Mouse (Mus musculus) CH12.LX (cell line): ENCODE measurements around the gene Themis. TPM values are rescaled to one million over a fixed set of nuclear protein-coding genes. Genes with fewer than 3 reads are reported as not detected.

Experiments
- DNase-seq: peaks from one replicate; pipeline ENCODE4 v3.0.0-alpha.2; 2013; ENCODE audit errors: extremely low read depth
- H3K27ac ChIP-seq: 2 replicates; pipeline ENCODE4 v1.5.1; 2012; ENCODE audit warnings: low read depth, mild to moderate bottlenecking, control low read depth, moderate library complexity; ENCODE audit not compliant: insufficient read depth
- H3K27me3 ChIP-seq: replicated peaks from 2 replicates; pipeline ENCODE3; 2012; ENCODE audit warnings: inconsistent platforms
- H3K36me3 ChIP-seq, 2 experiments: replicated peaks in 1 of 2; 2 replicates each; pipeline versions ENCODE3 to v1.6.1; 2012; ENCODE audit warnings: inconsistent platforms in 1 of 2, low read length in 1 of 2, mild to moderate bottlenecking in 1 of 2, mixed read lengths in 1 of 2, moderate library complexity in 1 of 2; ENCODE audit not compliant: control insufficient read depth in 1 of 2, insufficient read depth in 1 of 2
- H3K4me1 ChIP-seq, 2 experiments: 2 replicates each; pipeline ENCODE4 v1.6.1; 2012; ENCODE audit warnings: inconsistent platforms in 1 of 2, moderate library complexity in 1 of 2; ENCODE audit not compliant: insufficient read depth in 2 of 2, control insufficient read depth in 1 of 2
- H3K4me2 ChIP-seq: 2 replicates; pipeline ENCODE4 v1.6.1; 2012; ENCODE audit warnings: low read depth, mild to moderate bottlenecking, control low read depth; ENCODE audit not compliant: poor library complexity, insufficient read depth, severe bottlenecking
- H3K4me3 ChIP-seq, 3 experiments: fragments of 150-350 bp in 1 of 3; sonication (generic) in 1 of 3; replicated peaks in 1 of 3; 2 replicates each; pipeline versions ENCODE3 to v1.5.1; 2011 to 2012; ENCODE audit warnings: low read depth in 2 of 3, low read length in 2 of 3, mild to moderate bottlenecking in 2 of 3, moderate library complexity in 2 of 3, control low read depth in 1 of 3, improper control_type of control experiment in 1 of 3, inconsistent platforms in 1 of 3, mixed read lengths in 1 of 3; ENCODE audit not compliant: poor library complexity in 1 of 3
- H3K79me2 ChIP-seq: replicated peaks from 2 replicates; pipeline ENCODE4 v1.6.1; 2012; ENCODE audit warnings: mild to moderate bottlenecking, moderate library complexity; ENCODE audit not compliant: control insufficient read depth, poor library complexity, insufficient read depth, severe bottlenecking; ENCODE audit errors: extremely low read depth
- H3K9ac ChIP-seq: 2 replicates; pipeline ENCODE4 v1.6.1; 2012; ENCODE audit warnings: low read depth, mild to moderate bottlenecking, control low read depth, moderate library complexity; ENCODE audit not compliant: insufficient read depth
- H3K9me3 ChIP-seq: replicated peaks from 2 replicates; pipeline ENCODE3; 2012; ENCODE audit warnings: low read length, inconsistent platforms, mixed read lengths
- ELF1 ChIP-seq: IDR thresholded peaks from 2 replicates; pipeline ENCODE4 v1.6.1; 2014; ENCODE audit warnings: low read depth, mild to moderate bottlenecking, inconsistent platforms, low read length, improper control_type of control experiment
- HCFC1 ChIP-seq: IDR thresholded peaks from 2 replicates; pipeline ENCODE4 v1.6.1; 2012; ENCODE audit warnings: low read depth, mild to moderate bottlenecking, inconsistent platforms, low read length, improper control_type of control experiment
- IRF4 ChIP-seq: IDR thresholded peaks from 2 replicates; pipeline ENCODE4 v1.6.1; 2014; ENCODE audit warnings: low read depth, mild to moderate bottlenecking, inconsistent platforms, low read length, improper control_type of control experiment
- JUN ChIP-seq: IDR thresholded peaks from 2 replicates; pipeline ENCODE4 v1.6.1; 2011; ENCODE audit warnings: low read depth, mild to moderate bottlenecking, low read length, improper control_type of control experiment, moderate library complexity; ENCODE audit not compliant: insufficient read depth
- JUND ChIP-seq: conservative IDR thresholded peaks from 2 replicates; pipeline ENCODE4 v1.6.1; 2011; ENCODE audit warnings: low read depth, low read length, improper control_type of control experiment
- KAT2A ChIP-seq: IDR thresholded peaks from 2 replicates; pipeline ENCODE4 v1.6.1; 2012; ENCODE audit warnings: low read length, improper control_type of control experiment, inconsistent platforms; ENCODE audit not compliant: insufficient replicate concordance
- MAZ ChIP-seq: IDR thresholded peaks from 2 replicates; pipeline ENCODE4 v1.6.1; 2012; ENCODE audit warnings: low read depth, mild to moderate bottlenecking, inconsistent platforms, low read length, improper control_type of control experiment, moderate library complexity
- MXI1 ChIP-seq: IDR thresholded peaks from 2 replicates; pipeline ENCODE4 v1.6.1; 2011; ENCODE audit warnings: mild to moderate bottlenecking, low read depth, low read length, improper control_type of control experiment
- MYC ChIP-seq: IDR thresholded peaks from 2 replicates; pipeline ENCODE4 v1.6.1; 2011; ENCODE audit warnings: low read depth, mild to moderate bottlenecking, improper control_type of control experiment, low read length
- NELFE ChIP-seq: IDR thresholded peaks from 2 replicates; pipeline ENCODE4 v1.6.1; 2011; ENCODE audit warnings: low read depth, low read length, improper control_type of control experiment
- POLR2A ChIP-seq: IDR thresholded peaks from 2 replicates; pipeline ENCODE4 v1.6.1; 2011; ENCODE audit warnings: low read depth, mild to moderate bottlenecking, improper control_type of control experiment, low read length
- POLR2AphosphoS2 ChIP-seq: IDR thresholded peaks from 2 replicates; pipeline ENCODE4 v1.6.1; 2011; ENCODE audit warnings: low read depth, low read length, improper control_type of control experiment
- RAD21 ChIP-seq: IDR thresholded peaks from 2 replicates; pipeline ENCODE4 v1.6.1; 2011; ENCODE audit warnings: low read depth, mild to moderate bottlenecking, low read length, improper control_type of control experiment, moderate library complexity
- SIN3A ChIP-seq: IDR thresholded peaks from 2 replicates; pipeline ENCODE4 v1.6.1; 2012; ENCODE audit warnings: low read length, improper control_type of control experiment, inconsistent platforms
- SMC3 ChIP-seq: IDR thresholded peaks from 2 replicates; pipeline ENCODE4 v1.6.1; 2011; ENCODE audit warnings: low read depth, low read length, improper control_type of control experiment
- TCF12 ChIP-seq: IDR thresholded peaks from 2 replicates; pipeline ENCODE4 v1.6.1; 2014; ENCODE audit warnings: low read depth, mild to moderate bottlenecking, inconsistent platforms, low read length, improper control_type of control experiment
- USF2 ChIP-seq: conservative IDR thresholded peaks from 2 replicates; pipeline ENCODE4 v1.6.1; 2011; ENCODE audit warnings: low read depth, low read length, improper control_type of control experiment
- ZKSCAN1 ChIP-seq: IDR thresholded peaks from 2 replicates; pipeline ENCODE4 v1.6.1; 2012; ENCODE audit warnings: low read depth, inconsistent platforms, low read length, improper control_type of control experiment, borderline replicate concordance
- ZNF384 ChIP-seq: IDR thresholded peaks from 2 replicates; pipeline ENCODE4 v1.6.1; 2012; ENCODE audit warnings: low read depth, low read length, improper control_type of control experiment, inconsistent platforms
- dilution Hi-C: fragments of 300-500 bp; cut with MboI; formaldehyde crosslinking; loops from 2 replicates; pipeline ENCODE4 v1.14.3; 2020; ENCODE audit warnings: low sequenced_read_pairs; ENCODE audit not compliant: extremely low pct_unique_long_range_greater_than_20kb, extremely low pct_ligation_motif_present
- in situ Hi-C: fragments of 300-500 bp; cut with MboI; formaldehyde crosslinking; loops from 3 replicates; pipeline ENCODE4 v1.14.3; 2019; ENCODE audit warnings: low sequenced_read_pairs, low pct_ligation_motif_present, low pct_unique_long_range_greater_than_20kb, mixed read lengths
- polyA plus RNA-seq: library from polyadenylated mRNA; unstranded; fragments of >175 nt; gene quantifications from 2 replicates; pipeline ENCODE4 v1.2.1, GENCODE M21; 2012; ENCODE audit warnings: low read depth; ENCODE audit not compliant: insufficient read length
- total RNA-seq, 2 experiments: library from RNA; depleted of rRNA; stranded (reverse); fragments of 300-350 nt in 1 of 2; fragments of >200 nt in 1 of 2; gene quantifications; 2 replicates each; pipeline ENCODE4 v1.2.3; 2012 to 2014

Gene Themis
- total and polyA plus RNA-seq, 3 experiments, result not detected

DNA sequence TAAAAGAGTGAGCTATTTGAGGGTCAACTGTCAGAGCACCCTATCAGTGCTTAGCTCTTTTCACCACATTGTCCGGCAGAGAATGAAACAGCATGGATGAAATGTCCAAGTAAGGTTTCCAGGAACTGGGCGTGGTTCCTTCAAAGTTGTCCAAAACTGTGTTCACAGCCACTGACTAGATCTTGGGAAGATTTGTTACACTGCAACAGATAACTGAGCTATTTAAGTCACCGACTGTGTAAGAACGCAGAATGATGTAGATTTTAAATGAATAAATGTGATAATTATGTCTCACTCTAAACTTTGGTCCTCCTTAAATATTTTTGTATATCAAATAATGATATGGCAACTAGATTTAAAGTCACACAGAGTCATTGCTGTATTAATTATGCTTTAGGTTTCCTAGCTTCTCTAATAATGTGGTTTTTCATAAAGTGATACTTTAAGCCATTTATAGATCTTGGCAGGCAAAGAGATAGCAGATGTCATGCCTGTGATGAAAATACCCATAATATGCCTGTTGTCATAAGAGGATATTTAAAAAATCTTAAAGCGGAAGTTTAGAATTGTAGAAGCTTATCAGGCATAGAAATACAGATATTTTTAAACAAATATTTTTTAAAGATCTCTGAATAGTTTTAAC, 143.9 kb downstream of the Themis start:
- no peaks in the 10 kb centered on the region for H3K79me2 ChIP-seq

DNA sequence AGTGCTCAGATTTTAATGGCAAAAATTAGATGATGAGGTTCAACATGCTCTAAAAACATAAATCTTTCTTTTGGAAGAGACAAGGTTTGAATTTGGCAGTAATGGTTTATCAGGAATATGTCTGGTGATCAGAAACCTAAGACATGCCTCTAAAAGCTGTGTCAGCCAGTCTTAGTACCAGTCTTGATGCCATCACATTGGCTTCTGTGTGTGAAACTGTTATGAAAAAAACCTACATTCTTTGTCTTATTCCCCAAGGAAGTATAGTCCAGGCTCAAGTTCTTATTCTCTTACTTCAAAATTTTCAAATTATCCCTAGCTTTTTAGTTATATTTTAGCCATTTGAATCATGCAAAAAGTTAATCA, 144.4 kb downstream of the Themis start:
- no peak for DNase-seq
- TF ChIP-seq ZNF384 (no peak), SMC3 (no peak), MYC (no peak), TCF12 (no peak), JUN (no peak), HCFC1 (no peak), NELFE (no peak), ZKSCAN1 (no peak)
- Histone ChIP-seq H3K9me3 (no peaks in the 10 kb centered on the region), H3K27me3 (no peaks in the 10 kb centered on the region), H3K36me3 (no peaks in the 10 kb centered on the region), H3K4me2 (no peak overlapping the region), H3K4me3 (no peak overlapping the region), H3K4me1 (no peaks in the 10 kb centered on the region; a peak in 1 of 4 replicates), H3K27ac (no peak overlapping the region), H3K9ac (no peak overlapping the region), H3K79me2 (no peaks in the 10 kb centered on the region)
- dilution Hi-C loops, result no loop called here
- in situ Hi-C loops, result no loop called here

More for the DNA sequence above, 143.9 kb downstream of the Themis start:
- no peak overlapping the region for H3K4me3 ChIP-seq
- H3K4me1 ChIP-seq, result no peaks in the 10 kb centered on the region; a peak in 1 of 4 replicates
- in situ Hi-C loops, result no loop called here
- TF ChIP-seq HCFC1, result no peak
- TF ChIP-seq TCF12, result no peak
- no peak for TF ChIP-seq JUND
- no peak for TF ChIP-seq POLR2AphosphoS2
- no peak for TF ChIP-seq KAT2A
- TF ChIP-seq MYC, result no peak
- no peak for TF ChIP-seq SIN3A
- no peak for TF ChIP-seq IRF4
- no peaks in the 10 kb centered on the region for H3K9me3 ChIP-seq
- DNase-seq, result no peak
- H3K27me3 ChIP-seq, result no peaks in the 10 kb centered on the region
- no peak overlapping the region for H3K9ac ChIP-seq
- no peaks in the 10 kb centered on the region for H3K36me3 ChIP-seq
- no peak overlapping the region for H3K27ac ChIP-seq
- no peak overlapping the region for H3K4me2 ChIP-seq
- dilution Hi-C loops, result no loop called here

DNA sequence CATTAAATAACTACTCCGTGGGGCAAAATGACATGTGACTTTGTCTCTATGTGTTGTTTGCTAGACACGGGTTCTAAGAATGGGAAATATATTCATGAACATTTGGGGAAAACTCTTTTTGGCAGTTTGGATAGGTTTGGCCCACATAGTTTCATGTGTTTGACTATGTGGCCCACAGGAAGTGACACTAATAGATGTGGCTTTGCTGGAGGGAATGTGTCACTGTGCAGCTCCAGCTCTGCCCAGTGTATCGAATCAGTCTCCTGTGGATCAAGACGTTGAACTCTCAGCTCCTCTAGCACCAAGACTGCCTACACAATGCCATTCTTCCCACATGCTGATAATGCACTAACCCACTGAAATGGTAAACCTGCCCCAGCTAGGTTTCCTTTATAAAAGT, 148.0 kb downstream of the Themis start:
- Histone ChIP-seq H3K27me3 (no peaks in the 10 kb centered on the region), H3K9ac (no peak overlapping the region), H3K79me2 (no peaks in the 10 kb centered on the region), H3K4me1 (no peaks in the 10 kb centered on the region; a peak in 1 of 4 replicates), H3K4me3 (no peak overlapping the region), H3K4me2 (no peak overlapping the region), H3K36me3 (no peaks in the 10 kb centered on the region), H3K27ac (no peak overlapping the region), H3K9me3 (no peaks in the 10 kb centered on the region)
- in situ Hi-C loops (no loop called here), dilution Hi-C loops (no loop called here)
- TF ChIP-seq JUND (no peak), MXI1 (no peak), USF2 (no peak), IRF4 (no peak), ELF1 (no peak), SIN3A (no peak), RAD21 (no peak), POLR2A (no peak), SMC3 (no peak), MAZ (no peak)
- DNase-seq, result no peak
